Mouse (Mus musculus): ENCODE measurements at regions not wholly inside any gene's neighbourhood (a gene's known extent, or its start where the extent isn't known, plus 50 kb on each side); places are given as distances from the start of the nearest gene placed in this dataset.
A peak's percentile ranks its signal among the peaks of the same experiment; 100 is the strongest.
"Not testable (repeated sequence)": the region's sequence is repeated elsewhere in the genome, so short reads cannot be mapped to it uniquely, and the experiment has no call there.

DNA sequence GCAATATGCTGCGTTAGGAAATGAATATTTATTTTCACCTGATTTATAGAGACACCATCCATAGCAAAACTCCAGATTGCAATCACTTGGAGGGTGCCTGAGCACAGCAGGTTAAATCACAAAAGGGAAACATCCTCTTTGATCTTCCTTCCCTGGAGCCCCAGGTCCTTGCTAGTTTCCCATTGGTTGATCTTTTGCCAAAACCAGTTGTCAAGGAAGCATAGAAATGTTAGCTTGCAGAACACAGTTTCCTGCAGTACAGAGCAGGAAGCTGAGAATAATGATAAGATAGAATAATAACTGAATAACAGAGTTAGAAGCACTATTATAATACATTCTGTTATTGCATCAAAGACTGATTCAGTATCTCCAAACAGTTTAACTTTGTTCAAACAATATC lies 231.5 kb upstream of the Nrxn1 start:
- ATAC-seq (ENCODE audit: low FRiP score) (no peak), DNase-seq (ENCODE audit: low spot score) (no peak)

DNA sequence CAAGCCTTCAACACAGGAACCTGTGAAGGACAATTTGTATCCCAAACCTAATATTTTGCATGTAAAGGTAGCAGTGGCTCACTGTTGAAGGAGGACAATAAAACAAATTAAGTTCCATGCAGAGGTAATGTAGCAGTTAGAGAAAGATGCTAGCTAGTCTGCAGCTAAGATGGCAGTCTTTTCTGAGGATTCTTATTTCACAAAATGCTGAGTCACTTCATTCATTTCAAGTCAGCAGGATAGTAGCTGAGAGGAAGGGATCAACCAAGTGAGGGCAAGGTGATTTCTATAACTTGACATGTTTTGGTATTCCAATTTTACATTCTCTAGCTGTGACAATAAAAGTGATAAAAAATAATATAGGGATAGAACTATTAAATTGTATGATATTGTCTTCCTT lies 194.0 kb upstream of the Nrxn1 start:
- H3K9me3 ChIP-seq (ENCODE audit: control insufficient read depth, low read length) = no peaks in the 10 kb centered on the region
- no peak for ATAC-seq (ENCODE audit: low FRiP score)
- H3K36me3 ChIP-seq (ENCODE audit: control insufficient read depth, insufficient read depth, low read length) = no peaks in the 10 kb centered on the region
- H3K4me1 ChIP-seq (replicated peaks; ENCODE audit: control insufficient read depth, insufficient read depth, low read length) = no peaks in the 10 kb centered on the region
- no peaks in the 10 kb centered on the region for H3K27me3 ChIP-seq (ENCODE audit: control insufficient read depth, insufficient read depth, low read length)
- H3K4me2 ChIP-seq (replicated peaks; ENCODE audit: low read depth, low read length) = no peak overlapping the region
- no peak overlapping the region for H3K4me3 ChIP-seq (ENCODE audit: low read depth, low read length)
- no peak for DNase-seq (ENCODE audit: low spot score)
- no peak overlapping the region for H3K27ac ChIP-seq (ENCODE audit: low read depth, low read length)
- no peak overlapping the region for H3K9ac ChIP-seq (ENCODE audit: low read depth, low read length)

More for the DNA sequence above, 231.5 kb upstream of the Nrxn1 start:
- Histone ChIP-seq H3K9ac (ENCODE audit: low read depth, low read length) (no peak overlapping the region), H3K36me3 (ENCODE audit: control insufficient read depth, insufficient read depth, low read length) (no peaks in the 10 kb centered on the region), H3K9me3 (ENCODE audit: control insufficient read depth, low read length) (no peaks in the 10 kb centered on the region), H3K4me1 (replicated peaks; ENCODE audit: control insufficient read depth, insufficient read depth, low read length) (no peaks in the 10 kb centered on the region), H3K4me3 (ENCODE audit: low read depth, low read length) (no peak overlapping the region), H3K27me3 (ENCODE audit: control insufficient read depth, insufficient read depth, low read length) (no peaks in the 10 kb centered on the region), H3K4me2 (replicated peaks; ENCODE audit: low read depth, low read length) (no peak overlapping the region), H3K27ac (ENCODE audit: low read depth, low read length) (no peak overlapping the region)
- 81% methylated on average over 1 of the region's 1 CpGs for WGBS

GRCm38 (mm10) chr17:91274378-91274777 lies 181.5 kb upstream of the Nrxn1 start:
- H3K27ac ChIP-seq (ENCODE audit: low read depth, low read length) = no peak overlapping the region
- H3K9ac ChIP-seq (ENCODE audit: low read depth, low read length) = no peak overlapping the region
- H3K4me3 ChIP-seq (ENCODE audit: low read depth, low read length) = no peak overlapping the region
- H3K36me3 ChIP-seq (ENCODE audit: control insufficient read depth, insufficient read depth, low read length) = no peaks in the 10 kb centered on the region
- H3K27me3 ChIP-seq (ENCODE audit: control insufficient read depth, insufficient read depth, low read length) = no peaks in the 10 kb centered on the region
- no peaks in the 10 kb centered on the region for H3K9me3 ChIP-seq (ENCODE audit: control insufficient read depth, low read length)
- no peak for ATAC-seq (ENCODE audit: low FRiP score)
- no peak overlapping the region for H3K4me2 ChIP-seq (replicated peaks; ENCODE audit: low read depth, low read length)
- no peak for DNase-seq (ENCODE audit: low spot score)
- WGBS = 69% methylated on average over 1 of the region's 1 CpGs
- no peaks in the 10 kb centered on the region for H3K4me1 ChIP-seq (replicated peaks; ENCODE audit: control insufficient read depth, insufficient read depth, low read length)

DNA sequence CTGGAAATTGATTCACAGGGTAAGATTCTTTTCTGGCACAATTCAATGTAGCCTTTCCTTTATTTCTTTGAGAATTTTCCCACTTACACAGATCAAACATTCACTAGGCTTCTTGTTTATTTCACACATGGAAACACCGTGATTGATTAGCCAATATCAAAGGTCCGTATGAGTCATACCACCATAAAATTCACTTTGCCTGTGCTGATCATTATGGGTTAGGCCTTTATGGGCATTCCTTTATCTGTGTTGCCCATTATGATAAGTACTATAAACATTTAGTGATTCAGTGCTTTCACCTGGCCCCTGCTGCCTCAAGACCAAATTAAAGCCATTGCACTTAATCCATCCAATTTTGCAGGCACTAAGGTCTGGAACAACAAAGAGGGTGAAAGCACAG lies 145.8 kb upstream of the Nrxn1 start:
- Histone ChIP-seq H3K4me1 (replicated peaks; ENCODE audit: control insufficient read depth, insufficient read depth, low read length) (no peaks in the 10 kb centered on the region), H3K4me2 (replicated peaks; ENCODE audit: low read depth, low read length) (no peak overlapping the region), H3K36me3 (ENCODE audit: control insufficient read depth, insufficient read depth, low read length) (no peaks in the 10 kb centered on the region), H3K9ac (ENCODE audit: low read depth, low read length) (no peak overlapping the region), H3K4me3 (ENCODE audit: low read depth, low read length) (no peak overlapping the region), H3K9me3 (ENCODE audit: control insufficient read depth, low read length) (no peaks in the 10 kb centered on the region), H3K27me3 (ENCODE audit: control insufficient read depth, insufficient read depth, low read length) (no peaks in the 10 kb centered on the region), H3K27ac (ENCODE audit: low read depth, low read length) (no peak overlapping the region)
- DNase-seq (ENCODE audit: low spot score) (no peak), ATAC-seq (ENCODE audit: low FRiP score) (no peak)
- 82% methylated on average over 2 of the region's 2 CpGs for WGBS

DNA sequence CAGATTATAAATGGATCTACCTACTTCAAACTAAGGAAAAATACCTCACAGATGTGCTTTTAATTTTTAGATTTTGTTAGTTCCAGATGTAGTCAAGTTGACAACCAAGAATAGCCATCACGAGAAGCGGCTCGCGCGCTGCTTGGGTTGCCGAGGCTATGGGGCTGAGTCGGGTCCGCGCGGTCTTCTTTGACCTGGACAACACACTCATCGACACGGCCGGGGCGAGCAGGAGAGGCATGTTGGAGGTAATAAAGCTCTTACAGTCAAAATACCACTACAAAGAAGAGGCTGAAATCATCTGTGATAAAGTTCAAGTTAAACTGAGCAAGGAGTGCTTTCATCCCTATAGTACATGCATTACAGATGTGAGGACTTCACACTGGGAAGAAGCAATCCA lies 143.8 kb upstream of the Nrxn1 start:
- H3K4me3 ChIP-seq (ENCODE audit: low read depth, low read length); H3K27ac ChIP-seq (ENCODE audit: low read depth, low read length); H3K4me2 ChIP-seq (replicated peaks; ENCODE audit: low read depth, low read length); DNase-seq (ENCODE audit: low spot score); H3K27me3 ChIP-seq (ENCODE audit: control insufficient read depth, insufficient read depth, low read length); H3K36me3 ChIP-seq (ENCODE audit: control insufficient read depth, insufficient read depth, low read length); H3K4me1 ChIP-seq (replicated peaks; ENCODE audit: control insufficient read depth, insufficient read depth, low read length); H3K9ac ChIP-seq (ENCODE audit: low read depth, low read length); H3K9me3 ChIP-seq (ENCODE audit: control insufficient read depth, low read length); ATAC-seq (ENCODE audit: low FRiP score): not testable (repeated sequence)
- 93% methylated on average over 14 of the region's 14 CpGs for WGBS

GRCm38 (mm10) chr17:91226378-91226777 lies 133.5 kb upstream of the Nrxn1 start:
- WGBS = 81% methylated on average over 5 of the region's 5 CpGs
- H3K9ac ChIP-seq (ENCODE audit: low read depth, low read length) = no peak overlapping the region

GRCm38 (mm10) chr17:91225916-91226315 lies 133.0 kb upstream of the Nrxn1 start:
- Histone ChIP-seq H3K4me1 (replicated peaks; ENCODE audit: control insufficient read depth, insufficient read depth, low read length) (no peaks in the 10 kb centered on the region), H3K4me3 (ENCODE audit: low read depth, low read length) (no peak overlapping the region), H3K9me3 (ENCODE audit: control insufficient read depth, low read length) (no peaks in the 10 kb centered on the region), H3K27ac (ENCODE audit: low read depth, low read length) (no peak overlapping the region), H3K4me2 (replicated peaks; ENCODE audit: low read depth, low read length) (no peak overlapping the region), H3K9ac (ENCODE audit: low read depth, low read length) (no peak overlapping the region), H3K27me3 (ENCODE audit: control insufficient read depth, insufficient read depth, low read length) (no peaks in the 10 kb centered on the region), H3K36me3 (ENCODE audit: control insufficient read depth, insufficient read depth, low read length) (no peaks in the 10 kb centered on the region)
- WGBS = 78% methylated on average over 4 of the region's 4 CpGs
- DNase-seq (ENCODE audit: low spot score) = no peak
- peak; percentile 6; the same call in 1 of the 2 replicates for ATAC-seq (ENCODE audit: low FRiP score)

More at GRCm38 (mm10) chr17:91226378-91226777, 133.5 kb upstream of the Nrxn1 start:
- no peaks in the 10 kb centered on the region for H3K36me3 ChIP-seq (ENCODE audit: control insufficient read depth, insufficient read depth, low read length)
- H3K9me3 ChIP-seq (ENCODE audit: control insufficient read depth, low read length) = no peaks in the 10 kb centered on the region
- H3K4me3 ChIP-seq (ENCODE audit: low read depth, low read length) = no peak overlapping the region
- no peaks in the 10 kb centered on the region for H3K27me3 ChIP-seq (ENCODE audit: control insufficient read depth, insufficient read depth, low read length)
- peak; percentile 57; the same call in 1 of the 2 replicates for ATAC-seq (ENCODE audit: low FRiP score)
- no peak overlapping the region for H3K4me2 ChIP-seq (replicated peaks; ENCODE audit: low read depth, low read length)
- H3K4me1 ChIP-seq (replicated peaks; ENCODE audit: control insufficient read depth, insufficient read depth, low read length) = no peaks in the 10 kb centered on the region
- no peak for DNase-seq (ENCODE audit: low spot score)
- no peak overlapping the region for H3K27ac ChIP-seq (ENCODE audit: low read depth, low read length)

GRCm38 (mm10) chr17:91216429-91216828 lies 123.6 kb upstream of the Nrxn1 start:
- DNase-seq (ENCODE audit: low spot score) = no peak
- Histone ChIP-seq H3K27me3 (ENCODE audit: control insufficient read depth, insufficient read depth, low read length) (no peaks in the 10 kb centered on the region), H3K4me2 (replicated peaks; ENCODE audit: low read depth, low read length) (no peak overlapping the region), H3K9me3 (ENCODE audit: control insufficient read depth, low read length) (no peaks in the 10 kb centered on the region), H3K9ac (ENCODE audit: low read depth, low read length) (no peak overlapping the region), H3K36me3 (ENCODE audit: control insufficient read depth, insufficient read depth, low read length) (no peaks in the 10 kb centered on the region), H3K27ac (ENCODE audit: low read depth, low read length) (no peak overlapping the region), H3K4me1 (replicated peaks; ENCODE audit: control insufficient read depth, insufficient read depth, low read length) (no peaks in the 10 kb centered on the region), H3K4me3 (ENCODE audit: low read depth, low read length) (no peak overlapping the region)
- ATAC-seq (ENCODE audit: low FRiP score) = no peak

- Histone ChIP-seq H3K4me2 (replicated peaks; ENCODE audit: low read depth, low read length) (no peak overlapping the region), H3K9ac (ENCODE audit: low read depth, low read length) (no peak overlapping the region), H3K27me3 (ENCODE audit: control insufficient read depth, insufficient read depth, low read length) (no peaks in the 10 kb centered on the region), H3K9me3 (ENCODE audit: control insufficient read depth, low read length) (no peaks in the 10 kb centered on the region), H3K4me3 (ENCODE audit: low read depth, low read length) (no peak overlapping the region), H3K27ac (ENCODE audit: low read depth, low read length) (no peak overlapping the region), H3K4me1 (replicated peaks; ENCODE audit: control insufficient read depth, insufficient read depth, low read length) (no peaks in the 10 kb centered on the region), H3K36me3 (ENCODE audit: control insufficient read depth, insufficient read depth, low read length) (no peaks in the 10 kb centered on the region)
- ATAC-seq (ENCODE audit: low FRiP score) (no peak), DNase-seq (ENCODE audit: low spot score) (no peak)
- 84% methylated on average over 4 of the region's 4 CpGs for WGBS
Observed at GRCm38 (mm10) chr17:91182574-91182973, 89.7 kb upstream of the Nrxn1 start.

Measured in hindbrain, embryonic 11.5 days (tissue).